Mouse (Mus musculus) midbrain, embryonic 11.5 days (tissue): ENCODE data around the gene Hoxa4. TPM values are rescaled to one million over a fixed set of nuclear protein-coding genes. Genes with fewer than 3 reads are reported as not detected.

ENCODE experiments used
- ATAC-seq: fragments of 200-750 bp; cut with Nextera tagmentation; 2 replicates; pipeline ENCODE4 v1.8.0; 2017; ENCODE audit warnings: moderate TSS enrichment, moderate library complexity; ENCODE audit not compliant: low FRiP score
- DNase-seq: peaks from one replicate; pipeline ENCODE4 v3.0.0; 2015; ENCODE audit warnings: low spot score; ENCODE audit errors: missing footprints
- H3K27ac ChIP-seq: fragments of 300-500 bp; sonication (generic); 2 replicates; pipeline ENCODE4 v1.5.1; 2014; ENCODE audit warnings: low read depth, low read length
- H3K27me3 ChIP-seq: fragments of 300-500 bp; sonication (generic); 2 replicates; pipeline ENCODE4 v1.6.1; 2014; ENCODE audit warnings: mild to moderate bottlenecking, low read length, moderate library complexity, mixed read lengths; ENCODE audit not compliant: control insufficient read depth, insufficient read depth
- H3K36me3 ChIP-seq: fragments of 300-500 bp; sonication (generic); 2 replicates; pipeline ENCODE4 v1.6.1; 2014; ENCODE audit warnings: mild to moderate bottlenecking, low read length, moderate library complexity, mixed read lengths; ENCODE audit not compliant: control insufficient read depth, insufficient read depth
- H3K4me1 ChIP-seq: fragments of 300-500 bp; sonication (generic); 2 replicates; pipeline ENCODE4 v1.6.1; 2014; ENCODE audit warnings: low read length; ENCODE audit not compliant: control insufficient read depth, insufficient read depth
- H3K4me2 ChIP-seq: fragments of 300-500 bp; sonication (generic); 2 replicates; pipeline ENCODE4 v1.6.1; 2014; ENCODE audit warnings: mild to moderate bottlenecking, moderate library complexity
- H3K4me3 ChIP-seq: fragments of 300-500 bp; sonication (generic); 2 replicates; pipeline ENCODE4 v1.5.1; 2014; ENCODE audit warnings: low read depth, low read length
- H3K9ac ChIP-seq: fragments of 300-500 bp; sonication (generic); 2 replicates; pipeline ENCODE4 v1.6.1; 2014; ENCODE audit warnings: low read length
- H3K9me3 ChIP-seq: fragments of 300-500 bp; sonication (generic); 2 replicates; pipeline ENCODE4 v1.6.1; 2016; ENCODE audit warnings: low read length; ENCODE audit not compliant: control insufficient read depth
- WGBS: fragments of 180-500 bp; shearing (Covaris S2); extraction: QIAGEN DNeasy Blood & Tissue Kit; methylation state at CpG from one replicate; pipeline ENCODE4 v1.1.7; 2014; 5-methylcytosine and 5-hydroxymethylcytosine counted together
- polyA plus RNA-seq: library from polyadenylated mRNA; unstranded; fragments of >200 nt; fragmentation: Nextera tagmentation; extraction: Ambion mirVana; gene quantifications from 2 replicates; pipeline ENCODE4 v1.2.1, GENCODE M21; 2014

Hoxa4 gene
- polyA plus RNA-seq, 1 experiment from 2014 or later: not detected

GRCm38 (mm10) chr6:52164626-52165440 lies 26.7 kb downstream of the Hoxa4 start, which contains the start of gene Hoxa2:
TSS of gene Hoxa2 (minus strand) at chr6:52164831.
- ATAC-seq (no peak), DNase-seq (peak; percentile 94)
- H3K4me2 ChIP-seq: no peak within 1 kb of the TSS
- no peak within 1 kb of the TSS for H3K27ac ChIP-seq
- H3K4me3 ChIP-seq: no peak within 1 kb of the TSS
- no peaks in the 10 kb centered on the region for H3K36me3 ChIP-seq
- under 1% methylated on average over 25 of the region's 25 CpGs for WGBS
- no peaks in the 10 kb centered on the region for H3K4me1 ChIP-seq
- H3K27me3 ChIP-seq: peaks cover 96% of the 10 kb centered on the region
- no peak within 1 kb of the TSS for H3K9ac ChIP-seq
- H3K9me3 ChIP-seq: no peaks in the 10 kb centered on the region

- Histone ChIP-seq H3K9me3 (no peaks in the 10 kb centered on the region), H3K4me1 (no peaks in the 10 kb centered on the region), H3K4me3 (no peak overlapping the region), H3K27me3 (peaks cover 97% of the 10 kb centered on the region), H3K36me3 (no peaks in the 10 kb centered on the region), H3K9ac (no peak overlapping the region), H3K4me2 (no peak overlapping the region), H3K27ac (no peak overlapping the region)
- DNase-seq (peak; percentile 96), ATAC-seq (no peak)
- WGBS: 0% methylated on average over 38 of the region's 39 CpGs
Measured at GRCm38 (mm10) chr6:52164051-52164625, 27.4 kb downstream of the Hoxa4 start.

- no peak for ATAC-seq
- Histone ChIP-seq H3K9ac (no peak overlapping the region), H3K27ac (no peak overlapping the region)
Measured at GRCm38 (mm10) chr6:52163366-52164031, 28.1 kb downstream of the Hoxa4 start.

DNA sequence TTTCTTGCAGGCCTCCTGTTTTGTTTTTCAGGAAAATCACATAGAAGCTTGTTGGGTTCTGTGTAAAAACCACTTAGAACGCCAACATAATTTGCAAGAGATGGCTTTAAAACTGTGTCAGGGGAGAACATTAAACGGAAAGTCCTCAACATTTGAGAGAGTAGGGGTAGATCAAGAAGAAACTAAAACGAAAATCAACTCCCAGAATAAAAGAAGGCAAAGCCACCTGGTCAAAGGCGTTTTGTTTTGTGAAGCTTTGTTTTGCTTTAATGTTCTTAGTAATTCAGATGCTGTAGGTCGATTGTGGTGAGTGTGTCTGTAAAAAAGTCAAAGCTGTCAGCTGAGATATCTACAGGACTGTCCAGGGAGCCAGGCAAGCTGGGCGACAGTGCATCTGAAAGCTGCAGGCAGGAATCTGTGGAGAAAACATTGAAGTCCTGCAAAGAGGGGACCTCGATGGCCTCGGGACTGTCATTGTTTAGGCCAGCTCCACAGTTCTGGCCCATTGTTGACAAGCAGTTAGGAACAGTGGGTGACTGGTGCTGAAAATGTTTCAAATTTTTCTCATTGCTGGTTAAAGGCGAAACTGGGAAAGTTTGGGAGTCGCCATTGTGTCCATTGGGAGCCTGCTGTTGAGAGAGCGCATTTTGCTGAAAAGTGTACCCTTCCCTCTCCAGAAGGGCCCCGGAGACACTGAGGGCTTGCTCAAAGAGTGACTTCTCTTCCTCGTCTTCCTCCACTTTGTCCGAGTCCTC lies 28.8 kb downstream of the Hoxa4 start:
- H3K4me1 ChIP-seq: peaks cover 8% of the 10 kb centered on the region; the same call in 1 of the 2 replicates
- H3K9ac ChIP-seq: no peak overlapping the region

More at GRCm38 (mm10) chr6:52163366-52164031, 28.1 kb downstream of the Hoxa4 start:
- DNase-seq: peak; percentile 97
- Histone ChIP-seq H3K4me3 (no peak overlapping the region), H3K36me3 (no peaks in the 10 kb centered on the region), H3K27me3 (peaks cover 97% of the 10 kb centered on the region), H3K4me1 (peaks cover 5% of the 10 kb centered on the region; the same call in 1 of the 2 replicates), H3K4me2 (no peak overlapping the region), H3K9me3 (no peaks in the 10 kb centered on the region)
- WGBS: under 1% methylated on average over 17 of the region's 17 CpGs

DNA sequence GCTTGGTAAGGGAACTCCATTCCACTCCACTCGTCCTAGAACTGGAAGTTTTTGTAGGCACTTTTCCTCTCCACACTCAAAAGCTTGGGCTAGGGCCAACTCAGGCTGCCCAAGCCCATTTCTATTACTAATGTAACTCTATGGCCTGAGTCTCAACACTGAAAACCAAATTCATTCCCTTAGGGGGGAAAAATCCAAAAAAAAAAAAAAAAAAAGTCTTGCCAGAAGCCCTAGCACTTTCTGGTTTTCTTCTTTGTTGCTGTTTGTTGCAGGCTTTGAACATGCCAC lies 29.5 kb downstream of the Hoxa4 start:
- Histone ChIP-seq H3K9me3 (no peaks in the 10 kb centered on the region), H3K4me3 (no peak overlapping the region), H3K4me1 (peaks cover 8% of the 10 kb centered on the region; the same call in 1 of the 2 replicates), H3K36me3 (no peaks in the 10 kb centered on the region), H3K4me2 (no peak overlapping the region), H3K27ac (no peak overlapping the region), H3K27me3 (peaks cover 97% of the 10 kb centered on the region), H3K9ac (no peak overlapping the region)
- DNase-seq (no peak), ATAC-seq (no peak)
- 0% methylated on average over 1 of the region's 1 CpGs for WGBS

More for the DNA sequence above, 28.8 kb downstream of the Hoxa4 start:
- Histone ChIP-seq H3K27ac (no peak overlapping the region), H3K4me2 (no peak overlapping the region), H3K4me3 (no peak overlapping the region), H3K9me3 (no peaks in the 10 kb centered on the region), H3K36me3 (no peaks in the 10 kb centered on the region), H3K27me3 (peaks cover 97% of the 10 kb centered on the region)
- ATAC-seq (no peak), DNase-seq (peak; percentile 97)
- WGBS: under 1% methylated on average over 14 of the region's 14 CpGs

DNA sequence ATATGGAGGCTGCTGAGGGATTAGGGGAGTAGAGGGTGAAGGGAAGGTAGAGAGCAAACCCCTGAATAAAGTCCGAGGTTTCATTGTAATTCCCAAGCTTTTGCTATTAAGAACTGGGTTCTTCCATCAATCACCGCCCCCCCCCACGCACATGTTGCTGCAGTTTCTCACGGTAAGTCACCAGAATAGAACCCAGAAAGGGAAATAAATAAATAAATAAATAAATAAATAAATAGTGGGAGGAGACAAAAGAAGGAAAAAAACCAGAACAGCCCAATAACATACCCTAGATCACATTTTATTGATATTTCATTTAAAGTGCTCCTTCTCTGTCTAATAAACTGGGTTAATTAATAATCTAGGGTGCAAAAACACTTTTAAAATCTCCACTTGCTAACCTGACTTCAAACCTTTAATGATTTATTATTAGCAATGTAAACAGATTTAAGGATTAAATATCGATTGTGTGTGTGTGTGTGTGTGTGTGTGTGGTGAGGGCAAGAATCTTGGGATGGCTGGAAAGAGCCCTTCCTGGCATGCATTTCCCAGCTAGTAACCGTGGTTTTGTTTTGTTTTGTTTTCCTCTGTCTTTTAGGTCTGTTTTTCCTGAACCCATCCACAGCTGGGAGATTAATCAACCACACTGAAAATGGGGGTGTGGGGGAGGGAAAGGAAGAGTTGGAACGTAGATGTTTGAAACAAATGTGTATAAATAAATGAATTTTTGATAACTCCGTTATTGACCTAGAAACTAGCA lies 30.0 kb downstream of the Hoxa4 start:
- WGBS: 2% methylated on average over 8 of the region's 8 CpGs
- no peak overlapping the region for H3K9ac ChIP-seq
- ATAC-seq: no peak

GRCm38 (mm10) chr6:52160511-52161335 lies 30.8 kb downstream of the Hoxa4 start:
- no peak overlapping the region for H3K9ac ChIP-seq
- H3K27me3 ChIP-seq: peaks cover 97% of the 10 kb centered on the region
- peaks cover 8% of the 10 kb centered on the region; the same call in 1 of the 2 replicates for H3K4me1 ChIP-seq
- H3K9me3 ChIP-seq: no peaks in the 10 kb centered on the region
- peak; percentile 96 for DNase-seq
- H3K4me3 ChIP-seq: no peak overlapping the region
- no peaks in the 10 kb centered on the region for H3K36me3 ChIP-seq
- no peak overlapping the region for H3K4me2 ChIP-seq
- ATAC-seq: no peak
- no peak overlapping the region for H3K27ac ChIP-seq
- 1% methylated on average over 30 of the region's 30 CpGs for WGBS

More for the DNA sequence above, 30.0 kb downstream of the Hoxa4 start:
- peak; percentile 95 for DNase-seq
- Histone ChIP-seq H3K4me3 (no peak overlapping the region), H3K27ac (no peak overlapping the region), H3K4me1 (peaks cover 8% of the 10 kb centered on the region; the same call in 1 of the 2 replicates), H3K36me3 (no peaks in the 10 kb centered on the region), H3K4me2 (no peak overlapping the region), H3K9me3 (no peaks in the 10 kb centered on the region), H3K27me3 (peaks cover 97% of the 10 kb centered on the region)
